Mouse (Mus musculus): Measurements from ENCODE around the gene Dnajc30.
A peak's percentile ranks its signal among the peaks of the same experiment; 100 is the strongest.
"Not testable (repeated sequence)": the region's sequence is repeated elsewhere in the genome, so short reads cannot be mapped to it uniquely, and the experiment has no call there.

The Dnajc30 gene

GRCm38 (mm10) chr5:135063629-135064381, at the start of gene Dnajc30:
TSS of gene Dnajc30 (plus strand) at chr5:135064202.
- peak; percentile 96 for DNase-seq (ENCODE audit: low read depth, low spot score)

- peak; percentile 66 for DNase-seq (ENCODE audit: low read depth, low spot score)
These were observed 48.5 kb upstream of the Dnajc30 start for GRCm38 (mm10) chr5:135015497-135015896.

DNA sequence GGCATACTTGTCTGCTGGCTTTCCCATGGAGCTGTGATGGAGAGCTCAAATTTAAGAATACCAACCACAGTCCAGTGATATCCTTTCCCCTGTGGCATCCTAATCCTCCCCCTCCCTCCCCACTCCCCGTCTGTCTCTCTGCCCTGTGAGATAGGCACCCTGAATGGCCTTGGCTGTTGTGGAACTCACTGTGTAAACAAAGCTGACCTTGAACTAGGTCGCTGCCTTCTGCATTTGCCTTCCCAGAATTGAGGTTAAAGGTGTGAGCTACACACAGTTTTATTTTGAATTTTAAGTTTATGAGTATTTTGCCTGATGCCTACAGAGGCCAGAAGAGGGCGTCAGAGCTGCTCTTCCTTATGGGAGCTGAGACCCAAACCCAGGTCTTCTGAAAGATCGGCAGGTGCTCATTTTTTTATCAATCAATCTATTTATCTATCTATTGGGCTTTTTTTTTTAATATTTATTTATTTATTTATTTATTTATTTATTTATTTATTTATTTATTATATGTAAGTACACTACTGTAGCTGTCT, 47.7 kb upstream of the Dnajc30 start:
- DNase-seq (ENCODE audit: low read depth, low spot score), result no peak

GRCm38 (mm10) chr5:135021814-135022213, 42.2 kb upstream of the Dnajc30 start:
- DNase-seq (ENCODE audit: low read depth, low spot score), result no peak

DNA sequence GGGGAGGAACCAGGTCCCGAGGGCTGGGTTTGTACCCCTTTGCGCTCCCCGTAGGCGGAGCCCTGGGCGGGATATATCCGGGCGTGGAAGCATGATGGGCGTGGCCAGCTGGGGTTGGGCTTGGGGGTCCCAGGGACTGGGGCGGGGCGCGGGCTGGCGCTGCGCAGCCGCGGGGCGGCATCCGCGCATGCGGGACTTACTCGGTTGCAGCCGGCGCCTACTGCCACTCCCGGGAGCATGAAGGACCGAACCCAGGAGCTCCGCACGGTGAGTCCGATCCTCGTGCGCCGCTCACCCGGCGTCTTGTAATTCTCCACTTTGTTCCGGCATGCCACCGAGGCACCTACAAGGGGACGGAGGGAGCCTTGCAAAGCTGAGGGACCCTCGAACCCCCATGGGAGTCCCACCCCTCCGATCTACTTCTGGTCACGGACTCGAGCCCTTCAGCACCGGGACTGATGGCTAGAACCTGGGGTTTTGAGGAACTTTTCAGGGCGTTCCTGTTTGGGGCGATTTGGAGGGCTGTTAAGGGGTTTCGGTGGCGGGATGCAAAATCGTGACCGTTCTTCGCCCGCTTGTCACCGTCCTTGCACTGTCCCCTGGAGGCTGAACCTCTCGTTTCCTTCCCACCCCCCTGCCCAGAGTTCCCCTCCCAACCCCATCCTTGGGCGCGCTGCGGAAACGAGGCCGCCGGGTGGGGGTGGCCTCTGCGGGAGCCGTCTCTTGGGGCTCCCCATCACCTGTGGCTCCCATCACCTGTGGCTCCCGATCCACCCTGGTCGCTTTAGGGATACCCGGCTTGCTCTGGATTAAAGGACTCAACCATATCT, 40.4 kb upstream of the Dnajc30 start, which contains the start of gene Stx1a:
Gene Stx1a (plus strand): TSS at position 139 of the 830 bp plus-strand sequence.
- no peak for DNase-seq (ENCODE audit: low read depth, low spot score)

GRCm38 (mm10) chr5:135024665-135025224, 39.3 kb upstream of the Dnajc30 start:
- DNase-seq (ENCODE audit: low read depth, low spot score), result no peak

- no peak for DNase-seq (ENCODE audit: low read depth, low spot score)
These were observed 38.1 kb upstream of the Dnajc30 start for GRCm38 (mm10) chr5:135025899-135026298.

- DNase-seq (ENCODE audit: low read depth, low spot score), result no peak
These were observed 34.8 kb upstream of the Dnajc30 start for GRCm38 (mm10) chr5:135029007-135029854.

- DNase-seq (ENCODE audit: low read depth, low spot score), result no peak
These were observed 31.4 kb upstream of the Dnajc30 start for GRCm38 (mm10) chr5:135032581-135032980.

DNA sequence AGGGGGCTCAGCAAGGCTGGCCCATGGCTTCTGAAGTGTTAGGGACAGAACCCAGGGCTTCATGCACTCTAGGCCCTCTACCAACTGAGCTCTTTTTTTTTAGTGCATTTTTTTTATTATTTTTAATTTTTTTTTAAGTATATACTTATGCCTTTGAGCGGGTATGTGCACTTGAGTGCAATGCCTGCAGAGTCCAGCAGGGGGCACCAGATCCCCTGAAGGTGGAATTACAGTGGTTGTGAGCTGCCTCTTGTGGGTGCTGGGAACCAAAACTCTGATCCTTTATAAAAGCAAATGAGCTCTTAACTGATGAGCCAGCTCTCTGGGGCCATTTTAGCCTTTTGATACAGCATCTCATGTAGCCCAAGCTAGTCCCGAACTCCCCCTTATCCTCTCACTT, 29.4 kb upstream of the Dnajc30 start:
- no peak for DNase-seq (ENCODE audit: low read depth, low spot score)

DNA sequence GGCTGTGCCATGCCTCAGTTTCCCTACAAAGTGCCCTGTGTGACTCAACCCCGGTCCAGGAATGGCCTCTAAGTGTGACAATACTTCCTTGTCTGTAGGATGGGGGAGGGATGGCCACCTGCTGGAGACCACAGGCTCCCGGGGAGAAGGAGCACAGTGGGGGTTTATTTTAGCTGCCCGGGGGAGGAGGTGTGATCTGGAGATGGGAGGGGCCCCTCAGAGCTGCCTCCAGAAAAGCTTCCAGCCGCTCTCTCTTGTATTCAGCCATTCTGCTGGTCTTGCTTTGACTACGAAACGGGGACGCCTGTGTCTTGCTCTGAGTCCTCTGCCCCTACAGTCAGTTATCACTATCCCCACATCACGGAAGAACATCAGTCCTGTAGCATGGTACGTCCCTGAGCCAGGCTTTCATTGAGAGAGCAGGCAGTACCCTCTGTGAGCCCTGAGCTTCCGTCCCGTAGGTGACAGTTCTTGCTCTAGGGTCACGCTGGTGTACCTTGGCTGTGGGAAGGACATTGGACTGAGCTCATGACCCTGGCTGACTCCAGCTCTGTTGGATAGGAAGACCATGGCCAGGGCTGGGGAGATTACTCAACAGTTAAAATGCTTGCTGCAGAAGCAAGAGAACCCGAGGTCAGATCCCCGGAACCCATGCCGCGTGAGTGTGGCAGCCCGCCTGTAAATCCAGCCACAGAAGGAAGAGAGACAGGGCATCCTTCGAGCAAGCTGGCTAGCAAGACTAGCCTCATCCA, 28.2 kb upstream of the Dnajc30 start:
- DNase-seq (ENCODE audit: low read depth, low spot score), result no peak

DNA sequence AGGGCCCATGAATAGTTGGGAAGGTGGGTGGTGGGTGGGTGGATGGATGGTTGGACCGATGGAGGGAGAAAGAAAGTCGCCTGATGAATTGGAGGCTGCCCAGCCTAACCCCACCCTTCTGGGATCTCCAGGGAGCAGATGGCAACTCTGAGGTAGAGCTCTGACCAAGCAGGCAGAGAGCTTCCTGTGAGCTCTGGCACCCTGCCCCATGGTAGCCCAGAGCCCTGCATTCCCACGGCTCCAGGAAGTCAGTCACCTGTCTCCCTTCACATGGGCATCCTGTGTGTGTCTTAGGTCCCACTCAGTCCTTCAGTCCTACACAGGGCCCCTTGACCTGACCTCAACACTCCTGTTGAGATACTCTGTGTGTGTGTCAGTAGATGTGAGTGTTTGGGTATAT, 26.1 kb upstream of the Dnajc30 start:
- no peak for DNase-seq (ENCODE audit: low read depth, low spot score)

GRCm38 (mm10) chr5:135039541-135039940, 24.5 kb upstream of the Dnajc30 start:
- no peak for DNase-seq (ENCODE audit: low read depth, low spot score)

GRCm38 (mm10) chr5:135040059-135040458, 23.9 kb upstream of the Dnajc30 start:
- DNase-seq (ENCODE audit: low read depth, low spot score), result no peak

DNA sequence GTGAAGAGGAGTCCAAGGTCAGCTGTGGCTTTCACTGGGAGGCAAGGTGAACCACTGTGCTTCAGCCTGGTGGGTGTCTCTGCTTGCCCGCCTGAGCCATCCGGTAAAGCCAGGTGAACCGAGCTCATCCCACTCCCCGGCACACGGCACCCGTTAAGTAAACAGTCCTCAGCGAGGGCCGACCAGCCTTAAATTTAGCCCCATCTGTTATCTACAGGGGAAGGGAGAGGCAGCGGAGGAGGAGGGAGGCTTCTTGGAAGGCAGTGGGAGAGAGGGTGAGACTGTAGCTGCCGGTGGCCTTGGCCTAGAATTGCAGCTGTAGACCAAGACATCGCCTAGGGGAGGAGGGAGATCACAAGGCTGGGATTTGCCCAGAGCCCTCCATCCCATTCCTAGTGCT, 23.2 kb upstream of the Dnajc30 start:
- DNase-seq (ENCODE audit: low read depth, low spot score), result no peak

- DNase-seq (ENCODE audit: low read depth, low spot score), result no peak
These were observed 21.8 kb upstream of the Dnajc30 start for GRCm38 (mm10) chr5:135042105-135042788.

GRCm38 (mm10) chr5:135044575-135044974, 19.4 kb upstream of the Dnajc30 start:
- no peak for DNase-seq (ENCODE audit: low read depth, low spot score)

- no peak for DNase-seq (ENCODE audit: low read depth, low spot score)
These were observed 15.5 kb upstream of the Dnajc30 start for GRCm38 (mm10) chr5:135048539-135048938.

DNA sequence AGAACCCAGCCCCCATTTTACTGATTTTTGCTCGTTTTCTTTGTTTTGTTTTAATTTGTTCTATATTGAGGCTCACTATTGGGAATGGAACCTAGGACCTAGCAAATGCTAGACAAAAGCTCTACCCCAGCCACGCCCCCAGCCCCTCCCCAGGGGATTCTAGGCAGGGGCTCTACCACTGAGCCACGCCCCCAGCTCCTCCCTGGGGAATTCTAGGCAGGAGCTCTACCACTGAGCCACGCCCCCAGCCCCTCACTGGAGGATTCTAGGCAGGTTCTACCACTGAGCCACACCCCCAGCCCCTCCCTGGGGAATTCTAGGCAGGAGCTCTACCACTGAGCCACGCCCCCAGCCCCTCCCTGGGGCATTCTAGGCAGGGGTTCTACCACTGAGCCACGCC, 14.7 kb upstream of the Dnajc30 start:
- DNase-seq (ENCODE audit: low read depth, low spot score), result not testable (repeated sequence)

DNA sequence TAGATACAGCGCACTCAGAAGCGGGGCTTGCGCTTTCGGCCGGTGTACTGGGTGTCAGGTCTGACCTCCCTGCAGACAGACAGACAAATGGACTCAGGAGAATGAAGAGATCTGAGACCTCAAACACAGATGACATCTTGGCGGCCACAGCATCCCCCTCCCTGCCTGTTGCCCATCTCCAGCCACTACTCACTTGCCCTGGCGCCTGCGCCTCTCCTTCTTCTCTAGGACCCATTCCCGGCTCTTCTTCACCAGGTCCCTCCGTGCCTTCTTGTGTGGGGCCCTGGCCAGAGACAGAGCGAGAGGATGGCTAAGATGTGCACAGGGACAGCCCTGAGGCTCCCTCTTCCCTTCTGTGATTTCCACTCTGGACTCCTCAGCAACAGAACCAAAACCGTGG, 10.6 kb upstream of the Dnajc30 start:
- DNase-seq (ENCODE audit: low read depth, low spot score), result no peak
